Mouse (Mus musculus): ENCODE data around the gene Inhbc. TPM values are rescaled to one million over a fixed set of nuclear protein-coding genes. Genes with fewer than 3 reads are reported as not detected.
A peak's percentile ranks its signal among the peaks of the same experiment; 100 is the strongest.

Inhbc gene
- total RNA-seq, 2 experiments from 2014 or later: not detected

- intact Hi-C loops (cut with DNase I): loop anchor here (5.0 kb wide), 2 partner anchors 85 to 110 kb away; no protein-coding TSS in a partner anchor
These were observed 17.5 kb downstream of the Inhbc start for GRCm38 (mm10) chr10:127352766-127353165.

GRCm38 (mm10) chr10:127352187-127352586, 18.0 kb downstream of the Inhbc start:
- no peak for DNase-seq
- intact Hi-C loops (cut with DNase I): loop anchor here (5.0 kb wide), 2 partner anchors 85 to 110 kb away; no protein-coding TSS in a partner anchor

More at GRCm38 (mm10) chr10:127352766-127353165, 17.5 kb downstream of the Inhbc start:
- DNase-seq: no peak

GRCm38 (mm10) chr10:127351719-127352118, 18.5 kb downstream of the Inhbc start:
- DNase-seq: no peak
- intact Hi-C loops (cut with DNase I): loop anchor here (5.0 kb wide), 2 partner anchors 86 to 111 kb away; no protein-coding TSS in a partner anchor

- DNase-seq: no peak
- intact Hi-C loops (cut with DNase I): loop anchor here (5.0 kb wide), 2 partner anchors 86 to 111 kb away; no protein-coding TSS in a partner anchor
These were observed 19.0 kb downstream of the Inhbc start for GRCm38 (mm10) chr10:127351285-127351595.

GRCm38 (mm10) chr10:127350594-127351284, 19.5 kb downstream of the Inhbc start:
- intact Hi-C loops (cut with DNase I): loop anchor here (5.0 kb wide), 2 partner anchors 87 to 112 kb away; no protein-coding TSS in a partner anchor
- peak; percentile 70 to 79 for DNase-seq

- intact Hi-C loops (cut with DNase I): loop anchor here (5.0 kb wide), 2 partner anchors 87 to 112 kb away; no protein-coding TSS in a partner anchor
- no peak for DNase-seq
These were observed 20.4 kb downstream of the Inhbc start for GRCm38 (mm10) chr10:127349810-127350209.

- intact Hi-C loops (cut with DNase I): no loop called here
- DNase-seq: no peak
These were observed 21.3 kb downstream of the Inhbc start for GRCm38 (mm10) chr10:127348957-127349356.

GRCm38 (mm10) chr10:127346173-127346572, 24.1 kb downstream of the Inhbc start:
- intact Hi-C loops (cut with DNase I): no loop called here
- no peak for DNase-seq

- intact Hi-C loops (cut with DNase I): no loop called here
- DNase-seq: no peak
These were observed 27.2 kb downstream of the Inhbc start for GRCm38 (mm10) chr10:127343029-127343428.

GRCm38 (mm10) chr10:127341891-127342639, 28.2 kb downstream of the Inhbc start, which contains the start of gene Gli1:
Gene Gli1 (minus strand): TSS chr10:127341974.
- DNase-seq: peak; percentile 84 to 92
- intact Hi-C loops (cut with DNase I): no loop called here

GRCm38 (mm10) chr10:127341360-127341690, 28.9 kb downstream of the Inhbc start:
- intact Hi-C loops (cut with DNase I): no loop called here
- DNase-seq: no peak

GRCm38 (mm10) chr10:127340577-127341359, 29.5 kb downstream of the Inhbc start:
- intact Hi-C loops (cut with DNase I): no loop called here
- DNase-seq: no peak

- DNase-seq: peak; percentile 69 to 75
- intact Hi-C loops (cut with DNase I): no loop called here
These were observed 30.3 kb downstream of the Inhbc start for GRCm38 (mm10) chr10:127339683-127340576.

- peak; percentile 81 to 91 for DNase-seq
- intact Hi-C loops (cut with DNase I): no loop called here
These were observed 31.1 kb downstream of the Inhbc start for GRCm38 (mm10) chr10:127338930-127339682.

GRCm38 (mm10) chr10:127337536-127338099, 32.6 kb downstream of the Inhbc start:
- intact Hi-C loops (cut with DNase I): no loop called here
- no peak for DNase-seq

GRCm38 (mm10) chr10:127336952-127337351, 33.3 kb downstream of the Inhbc start:
- intact Hi-C loops (cut with DNase I): no loop called here
- DNase-seq: no peak

GRCm38 (mm10) chr10:127335271-127335670, 35.0 kb downstream of the Inhbc start:
- intact Hi-C loops (cut with DNase I): no loop called here
- no peak for DNase-seq

GRCm38 (mm10) chr10:127333152-127333551, 37.1 kb downstream of the Inhbc start:
- DNase-seq: no peak
- intact Hi-C loops (cut with DNase I): no loop called here

Measured in heart, postnatal 14 days (tissue).